Mouse (Mus musculus): ENCODE measurements around the gene Scn2b. TPM values are rescaled to one million over a fixed set of nuclear protein-coding genes. Genes with fewer than 3 reads are reported as not detected.

Gene Scn2b
- total and polyA plus RNA-seq, 2 experiments from 2014 or later = 0.31 to 0.53 TPM

GRCm38 (mm10) chr9:45095149-45095937 lies 22.2 kb upstream of the Scn2b start:
- no peak for TF ChIP-seq CTCF (IDR thresholded peaks at IDR 0.05; ENCODE audit: low read depth)
- no peak for TF ChIP-seq EP300 (IDR thresholded peaks at IDR 0.05; ENCODE audit: low read depth)
- WGBS = 67% methylated on average over 6 of the region's 6 CpGs
- DNase-seq (ENCODE audit: low spot score) (no peak), ATAC-seq (ENCODE audit: insufficient read depth, low read depth) (no peak)
- H3K27ac ChIP-seq (ENCODE audit: low read depth) = no peak overlapping the region
- no peaks in the 10 kb centered on the region for H3K27me3 ChIP-seq (ENCODE audit: control insufficient read depth, insufficient read depth, low read length)
- no peak overlapping the region for H3K4me3 ChIP-seq (ENCODE audit: low read depth, low read length)
- no peaks in the 10 kb centered on the region for H3K36me3 ChIP-seq (replicated peaks; ENCODE audit: control insufficient read depth, insufficient read depth, low read length)
- no peak overlapping the region for H3K4me2 ChIP-seq (ENCODE audit: low read depth, low read length)
- H3K9me3 ChIP-seq (replicated peaks; ENCODE audit: control insufficient read depth, low read length) = no peaks in the 10 kb centered on the region
- H3K9ac ChIP-seq (replicated peaks; ENCODE audit: low read depth, low read length) = no peak overlapping the region
- no peaks in the 10 kb centered on the region; the same call in 1 of the 2 replicates for H3K4me1 ChIP-seq (ENCODE audit: control insufficient read depth, insufficient read depth)

- H3K27me3 ChIP-seq (ENCODE audit: control insufficient read depth, insufficient read depth, low read length) = no peaks in the 10 kb centered on the region
- DNase-seq (ENCODE audit: low spot score) = no peak
- no peaks in the 10 kb centered on the region for H3K4me1 ChIP-seq (ENCODE audit: control insufficient read depth, insufficient read depth)
- no peak overlapping the region for H3K4me3 ChIP-seq (ENCODE audit: low read depth, low read length)
- TF ChIP-seq EP300 (IDR thresholded peaks at IDR 0.05; ENCODE audit: low read depth) (no peak), CTCF (IDR thresholded peaks at IDR 0.05; ENCODE audit: low read depth) (no peak)
- no peak overlapping the region for H3K9ac ChIP-seq (replicated peaks; ENCODE audit: low read depth, low read length)
- H3K4me2 ChIP-seq (ENCODE audit: low read depth, low read length) = no peak overlapping the region
- 72% methylated on average over 5 of the region's 5 CpGs for WGBS
- no peaks in the 10 kb centered on the region for H3K9me3 ChIP-seq (replicated peaks; ENCODE audit: control insufficient read depth, low read length)
- H3K36me3 ChIP-seq (replicated peaks; ENCODE audit: control insufficient read depth, insufficient read depth, low read length) = no peaks in the 10 kb centered on the region
- ATAC-seq (ENCODE audit: insufficient read depth, low read depth) = no peak
- no peak overlapping the region for H3K27ac ChIP-seq (ENCODE audit: low read depth)
Observed at GRCm38 (mm10) chr9:45097877-45098276, 19.7 kb upstream of the Scn2b start.

GRCm38 (mm10) chr9:45098426-45098825 lies 19.2 kb upstream of the Scn2b start:
- peaks cover 3% of the 10 kb centered on the region; the same call in 1 of the 2 replicates for H3K4me1 ChIP-seq (ENCODE audit: control insufficient read depth, insufficient read depth)
- H3K36me3 ChIP-seq (replicated peaks; ENCODE audit: control insufficient read depth, insufficient read depth, low read length) = no peaks in the 10 kb centered on the region
- no peaks in the 10 kb centered on the region for H3K27me3 ChIP-seq (ENCODE audit: control insufficient read depth, insufficient read depth, low read length)
- H3K9ac ChIP-seq (replicated peaks; ENCODE audit: low read depth, low read length) = no peak overlapping the region
- H3K27ac ChIP-seq (ENCODE audit: low read depth) = no peak overlapping the region
- H3K4me3 ChIP-seq (ENCODE audit: low read depth, low read length) = no peak overlapping the region
- no peak for ATAC-seq (ENCODE audit: insufficient read depth, low read depth)
- no peak for TF ChIP-seq CTCF (IDR thresholded peaks at IDR 0.05; ENCODE audit: low read depth)
- no peak for TF ChIP-seq EP300 (IDR thresholded peaks at IDR 0.05; ENCODE audit: low read depth)
- 26% methylated on average over 3 of the region's 3 CpGs for WGBS
- no peak overlapping the region for H3K4me2 ChIP-seq (ENCODE audit: low read depth, low read length)
- H3K9me3 ChIP-seq (replicated peaks; ENCODE audit: control insufficient read depth, low read length) = no peaks in the 10 kb centered on the region
- no peak for DNase-seq (ENCODE audit: low spot score)

GRCm38 (mm10) chr9:45102528-45102927 lies 15.1 kb upstream of the Scn2b start:
- Histone ChIP-seq H3K9me3 (replicated peaks; ENCODE audit: control insufficient read depth, low read length) (no peaks in the 10 kb centered on the region), H3K27ac (ENCODE audit: low read depth) (no peak overlapping the region), H3K4me2 (ENCODE audit: low read depth, low read length) (no peak overlapping the region), H3K27me3 (ENCODE audit: control insufficient read depth, insufficient read depth, low read length) (no peaks in the 10 kb centered on the region), H3K36me3 (replicated peaks; ENCODE audit: control insufficient read depth, insufficient read depth, low read length) (no peaks in the 10 kb centered on the region), H3K4me3 (ENCODE audit: low read depth, low read length) (no peak overlapping the region), H3K9ac (replicated peaks; ENCODE audit: low read depth, low read length) (no peak overlapping the region), H3K4me1 (ENCODE audit: control insufficient read depth, insufficient read depth) (peaks cover 3% of the 10 kb centered on the region; the same call in 1 of the 2 replicates)
- TF ChIP-seq CTCF (IDR thresholded peaks at IDR 0.05; ENCODE audit: low read depth) = no peak
- ATAC-seq (ENCODE audit: insufficient read depth, low read depth) = no peak
- DNase-seq (ENCODE audit: low spot score) = no peak
- WGBS = 91% methylated on average over 1 of the region's 1 CpGs

- ATAC-seq (ENCODE audit: insufficient read depth, low read depth) (no peak), DNase-seq (ENCODE audit: low spot score) (no peak)
- Histone ChIP-seq H3K4me1 (ENCODE audit: control insufficient read depth, insufficient read depth) (peaks cover 3% of the 10 kb centered on the region; the same call in 1 of the 2 replicates), H3K4me3 (ENCODE audit: low read depth, low read length) (no peak overlapping the region), H3K27me3 (ENCODE audit: control insufficient read depth, insufficient read depth, low read length) (no peaks in the 10 kb centered on the region), H3K27ac (ENCODE audit: low read depth) (no peak overlapping the region), H3K4me2 (ENCODE audit: low read depth, low read length) (no peak overlapping the region), H3K9ac (replicated peaks; ENCODE audit: low read depth, low read length) (no peak overlapping the region), H3K36me3 (replicated peaks; ENCODE audit: control insufficient read depth, insufficient read depth, low read length) (no peaks in the 10 kb centered on the region), H3K9me3 (replicated peaks; ENCODE audit: control insufficient read depth, low read length) (no peaks in the 10 kb centered on the region)
- TF ChIP-seq EP300 (IDR thresholded peaks at IDR 0.05; ENCODE audit: low read depth) (no peak), CTCF (IDR thresholded peaks at IDR 0.05; ENCODE audit: low read depth) (no peak)
- 20% methylated on average over 11 of the region's 11 CpGs for WGBS
Observed at GRCm38 (mm10) chr9:45103211-45103979, 14.2 kb upstream of the Scn2b start.
